Mouse (Mus musculus): ENCODE measurements around the gene Gbe1.

GRCm38 (mm10) chr16:70563456-70563855 is 249.7 kb downstream of the Gbe1 start:
- TF ChIP-seq CTCF (IDR thresholded peaks at IDR 0.05): no peak
- TF ChIP-seq EP300 (IDR thresholded peaks at IDR 0.05): no peak; the same call in 1 of the 2 replicates
